Mouse (Mus musculus) B cell, adult 2 months (primary cell): ENCODE measurements around the gene Gpx4.
"Not testable (repeated sequence)": the region's sequence is repeated elsewhere in the genome, so short reads cannot be mapped to it uniquely, and the experiment has no call there.

Experiments used
- DNase-seq, 2 experiments: peaks; one replicate each; pipeline ENCODE4 v3.0.0; 2022

The Gpx4 gene

GRCm38 (mm10) chr10:80024229-80025043 is 22.5 kb upstream of the Gpx4 start:
- DNase-seq: peak; percentile 80 to 84

GRCm38 (mm10) chr10:80025044-80025347 is 22.0 kb upstream of the Gpx4 start:
- DNase-seq: no peak

GRCm38 (mm10) chr10:80025463-80025862 is 21.5 kb upstream of the Gpx4 start:
- no peak for DNase-seq

- peak; percentile 35 to 48 for DNase-seq
Measured at GRCm38 (mm10) chr10:80025889-80026288, 21.1 kb upstream of the Gpx4 start.

GRCm38 (mm10) chr10:80027681-80028520 is 19.1 kb upstream of the Gpx4 start:
- DNase-seq: no peak

GRCm38 (mm10) chr10:80028521-80028846 is 18.5 kb upstream of the Gpx4 start:
- no peak for DNase-seq

- DNase-seq: no peak
Measured at GRCm38 (mm10) chr10:80030191-80030590, 16.8 kb upstream of the Gpx4 start.

- no peak for DNase-seq
Measured at GRCm38 (mm10) chr10:80030736-80031135, 16.2 kb upstream of the Gpx4 start.

- DNase-seq: peak; percentile 90 to 92
Measured at GRCm38 (mm10) chr10:80032799-80033480, 14.0 kb upstream of the Gpx4 start.

- DNase-seq: peak; percentile 58 to 64
Measured at GRCm38 (mm10) chr10:80033511-80034391, 13.2 kb upstream of the Gpx4 start.

- DNase-seq: no peak
Measured at GRCm38 (mm10) chr10:80035148-80035547, 11.8 kb upstream of the Gpx4 start.

GRCm38 (mm10) chr10:80035686-80036085 is 11.3 kb upstream of the Gpx4 start:
- DNase-seq: no peak

- no peak for DNase-seq
Measured at GRCm38 (mm10) chr10:80036832-80037231, 10.1 kb upstream of the Gpx4 start.

GRCm38 (mm10) chr10:80039559-80039979 is 7.4 kb upstream of the Gpx4 start, which contains the start of gene Polr2e:
TSS of gene Polr2e (minus strand) at chr10:80039795.
- peak; percentile 99 for DNase-seq

- DNase-seq: not testable (repeated sequence)
Measured at GRCm38 (mm10) chr10:80041409-80042060, 5.4 kb upstream of the Gpx4 start.

- no peak for DNase-seq
Measured at GRCm38 (mm10) chr10:80044087-80044486, 2.9 kb upstream of the Gpx4 start.

GRCm38 (mm10) chr10:80045364-80045763 is 1.6 kb upstream of the Gpx4 start:
- DNase-seq: not testable (repeated sequence)

GRCm38 (mm10) chr10:80045766-80046165 is 1.2 kb upstream of the Gpx4 start:
- no peak for DNase-seq

GRCm38 (mm10) chr10:80048396-80048795 is 1.4 kb downstream of the Gpx4 start:
- no peak for DNase-seq

- no peak for DNase-seq
Measured at GRCm38 (mm10) chr10:80048834-80049233, 1.9 kb downstream of the Gpx4 start.

- DNase-seq: no peak
Measured at GRCm38 (mm10) chr10:80050244-80050643, 3.3 kb downstream of the Gpx4 start.
